In the genomic region with DNA sequence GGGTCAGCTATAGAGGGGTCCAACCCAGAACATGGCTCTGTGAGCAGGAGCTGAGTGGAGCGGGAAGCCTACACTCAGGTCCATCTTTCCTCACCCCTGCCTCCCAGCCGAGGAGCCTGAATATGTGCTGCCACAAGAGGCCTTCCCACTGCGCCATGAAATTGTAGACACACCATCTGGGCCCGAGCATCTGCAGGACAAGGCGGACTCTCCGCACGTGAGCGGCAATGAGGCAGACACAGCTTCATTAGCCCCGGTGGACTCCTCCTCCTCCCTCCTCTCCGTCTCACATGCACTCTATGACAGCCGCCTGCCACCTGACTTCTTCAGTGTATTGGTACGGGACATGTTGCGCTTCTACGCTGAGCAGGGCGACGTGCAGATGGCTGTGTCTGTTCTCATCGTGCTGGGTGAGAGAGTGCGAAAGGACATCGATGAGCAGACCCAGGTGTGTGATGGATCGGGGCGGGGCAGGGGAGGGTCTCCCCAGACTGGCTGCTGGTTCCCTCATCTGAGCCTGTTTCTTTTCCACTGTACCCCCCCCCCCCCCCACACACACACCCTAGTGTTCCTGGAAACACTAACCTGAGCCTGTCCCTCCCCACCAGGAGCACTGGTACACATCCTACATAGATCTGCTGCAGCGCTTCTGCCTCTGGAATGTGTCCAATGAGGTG, we compare ENCODE assay signal across 12 mouse cellular contexts. TPM values are rescaled to one million over a fixed set of nuclear protein-coding genes. Genes with fewer than 3 reads are reported as not detected.
A peak's percentile ranks its signal among the peaks of the same experiment; 100 is the strongest.
DNase-seq lines count a peak whose midpoint lies in the region; ATAC-seq and TF ChIP-seq lines count a peak whose summit lies in the region.
"Had no signal": no experiment of that assay in that cellular context is flagged by ENCODE, and none has a peak within 500 bp of the region (broad histone marks: within the 10 kb centered on the region; RNA-seq: fewer than 3 reads in every experiment).

No protein-coding gene starts in this region.

- no peak overlapping the region for H3K4me3 ChIP-seq in kidney, embryonic 14.5 days (ENCODE audit: low read length)
- H3K4me3 ChIP-seq in G1E (ENCODE audit: low read depth, low read length) = peak overlapping the region; percentile 21; the same call in 1 of the 2 replicates
- H3K4me3 ChIP-seq in embryonic facial prominence, embryonic 13.5 days = peak overlapping the region; percentile 60; the same call in 1 of the 2 replicates
- H3K4me3 ChIP-seq in limb, embryonic 13.5 days = 0 out of 2 replicates have a peak overlapping the region, but pooled peaks have one; percentile 88

- H3K9me3 ChIP-seq in kidney, embryonic 14.5 days (ENCODE audit: control insufficient read depth, low read length) = no peaks in the 10 kb centered on the region
- H3K9me3 ChIP-seq in G1E (replicated peaks) = no peaks in the 10 kb centered on the region
- H3K9me3 ChIP-seq in embryonic facial prominence, embryonic 13.5 days = no peaks in the 10 kb centered on the region
- H3K9me3 ChIP-seq in limb, embryonic 13.5 days = no peaks in the 10 kb centered on the region
- H3K9me3 ChIP-seq: heart, embryonic 13.5 days had no signal

- H3K4me2 ChIP-seq in kidney, embryonic 14.5 days (replicated peaks; ENCODE audit: low read depth, low read length) = peak overlapping the region; percentile 77
- 0 out of 2 replicates have a peak overlapping the region, but pooled peaks have one; percentile 81 for H3K4me2 ChIP-seq in embryonic facial prominence, embryonic 13.5 days
- H3K4me2 ChIP-seq in limb, embryonic 13.5 days (replicated peaks) = peak overlapping the region; percentile 84; the same call in 1 of the 2 replicates

- H3K9ac ChIP-seq in kidney, embryonic 14.5 days (ENCODE audit: low read depth, low read length) = peak overlapping the region; percentile 77; the same call in 1 of the 2 replicates
- H3K9ac ChIP-seq in embryonic facial prominence, embryonic 13.5 days = peak overlapping the region; percentile 81; the same call in 1 of the 2 replicates
- H3K9ac ChIP-seq in limb, embryonic 13.5 days = peak overlapping the region; percentile 31

- WGBS in kidney, embryonic 14.5 days = 94% methylated on average over 22 of the region's 22 CpGs
- WGBS in embryonic facial prominence, embryonic 13.5 days = 87% methylated on average over 22 of the region's 22 CpGs
- WGBS in limb, embryonic 13.5 days = 89% methylated on average over 22 of the region's 22 CpGs

- H3K4me1 ChIP-seq in kidney, embryonic 14.5 days (ENCODE audit: control insufficient read depth, insufficient read depth, low read length) = peaks cover 42% of the 10 kb centered on the region
- H3K4me1 ChIP-seq in G1E (ENCODE audit: insufficient read depth, low read depth, low read length) = peaks cover 84% of the 10 kb centered on the region
- H3K4me1 ChIP-seq in embryonic facial prominence, embryonic 13.5 days = peaks cover 66% of the 10 kb centered on the region
- H3K4me1 ChIP-seq in limb, embryonic 13.5 days = peaks cover 67% of the 10 kb centered on the region

- no peak for TF ChIP-seq CTCF in G1E (IDR thresholded peaks at IDR 0.05; ENCODE audit: low read depth, low read length)

- H3K27ac ChIP-seq in kidney, embryonic 14.5 days (ENCODE audit: low read depth, low read length) = no peak overlapping the region
- no peak overlapping the region for H3K27ac ChIP-seq in embryonic facial prominence, embryonic 13.5 days
- no peak overlapping the region for H3K27ac ChIP-seq in limb, embryonic 13.5 days

- DNase-seq in kidney, postnatal 4 days = no peak
- DNase-seq in G1E (ENCODE audit: low spot score) = no peak
- no peak for DNase-seq in left cerebral cortex, adult 11 months (ENCODE audit: low spot score)
- DNase-seq in urinary bladder, postnatal 25 days (ENCODE audit: low spot score) = no peak
- no peak for DNase-seq in layer of hippocampus, postnatal 25 days (ENCODE audit: extremely low spot score in 1 of 2, low spot score in 1 of 2)
- DNase-seq: cerebellum, postnatal 36 days; kidney, adult 9 months; spleen, adult 18-20 months had no signal

- H3K36me3 ChIP-seq in kidney, embryonic 14.5 days (ENCODE audit: control insufficient read depth, insufficient read depth, low read length) = peaks cover 49% of the 10 kb centered on the region
- H3K36me3 ChIP-seq in G1E (replicated peaks) = peaks cover 81% of the 10 kb centered on the region
- H3K36me3 ChIP-seq in embryonic facial prominence, embryonic 13.5 days = peaks cover 55% of the 10 kb centered on the region
- H3K36me3 ChIP-seq in limb, embryonic 13.5 days = peaks cover 45% of the 10 kb centered on the region

- H3K27me3 ChIP-seq in kidney, embryonic 14.5 days (ENCODE audit: control insufficient read depth, insufficient read depth, low read length) = no peaks in the 10 kb centered on the region
- no peaks in the 10 kb centered on the region for H3K27me3 ChIP-seq in G1E (ENCODE audit: insufficient read depth, low read length)
- H3K27me3 ChIP-seq in embryonic facial prominence, embryonic 13.5 days = no peaks in the 10 kb centered on the region
- 0 out of 2 replicates have a peak, but pooled peaks cover under 1% of the 10 kb centered on the region for H3K27me3 ChIP-seq in limb, embryonic 13.5 days

- no peak for ATAC-seq in kidney, embryonic 14.5 days (ENCODE audit: low FRiP score, low TSS enrichment)
- no peak for ATAC-seq in G1E (ENCODE audit: extremely low read depth, insufficient number of reproducible peaks, low FRiP score, poor library complexity, severe bottlenecking)
- ATAC-seq in embryonic facial prominence, embryonic 13.5 days (ENCODE audit: insufficient number of reproducible peaks, insufficient read depth, low FRiP score, low TSS enrichment, low read depth) = no peak
- no peak for ATAC-seq in limb, embryonic 13.5 days (ENCODE audit: low FRiP score, low read depth)

RNA-seq across cellular contexts. Expression of gene Jmjd8, which starts 1.0 kb away (rescaled TPM):
- 45.7 and 47.0 TPM in 2 replicates for polyA plus RNA-seq in kidney, embryonic 14.5 days (2014; fragmentation: Nextera tagmentation; extraction: Ambion mirVana)
- total RNA-seq in G1E (2014; fragmentation: Nextera tagmentation) (0.90 and 1.9 TPM in 2 replicates), G1E (2017) (1.9 and 2.0 TPM in 2 replicates)
- polyA plus RNA-seq in G1E (2012) = 0.08 and 0.11 TPM in 2 replicates
- polyA plus RNA-seq in embryonic facial prominence, embryonic 13.5 days (2015; fragmentation: Nextera tagmentation; extraction: Ambion mirVana) = 48.3 and 52.8 TPM in 2 replicates
- 57.9 and 60.7 TPM in 2 replicates for polyA plus RNA-seq in limb, embryonic 13.5 days (2015; fragmentation: Nextera tagmentation; extraction: Ambion mirVana)
- total RNA-seq in layer of hippocampus, postnatal 25 days (2021) = 10 to 100 TPM; 59.5 to 62.9 TPM

RNA-seq across cellular contexts. Expression of gene Wdr24, which starts 4.3 kb away (rescaled TPM):
- 21.4 and 32.0 TPM in 2 replicates for polyA plus RNA-seq in kidney, embryonic 14.5 days (2014; fragmentation: Nextera tagmentation; extraction: Ambion mirVana)
- total RNA-seq in G1E (2014; fragmentation: Nextera tagmentation) (13.8 and 13.9 TPM in 2 replicates), G1E (2017) (23.5 and 25.8 TPM in 2 replicates)
- 4.8 and 8.6 TPM in 2 replicates for polyA plus RNA-seq in G1E (2012)
- 26.5 and 30.0 TPM in 2 replicates for polyA plus RNA-seq in embryonic facial prominence, embryonic 13.5 days (2015; fragmentation: Nextera tagmentation; extraction: Ambion mirVana)
- 25.2 and 27.7 TPM in 2 replicates for polyA plus RNA-seq in limb, embryonic 13.5 days (2015; fragmentation: Nextera tagmentation; extraction: Ambion mirVana)
- 10 to 100 TPM; 26.5 to 27.1 TPM for total RNA-seq in layer of hippocampus, postnatal 25 days (2021)

RNA-seq across cellular contexts. Expression of gene Stub1, which starts 5.5 kb away (rescaled TPM):
- polyA plus RNA-seq in kidney, embryonic 14.5 days (2014; fragmentation: Nextera tagmentation; extraction: Ambion mirVana) = 350 and 425 TPM in 2 replicates
- total RNA-seq in G1E (2014; fragmentation: Nextera tagmentation) (29.1 and 30.1 TPM in 2 replicates), G1E (2017) (90.8 and 97.3 TPM in 2 replicates)
- polyA plus RNA-seq in G1E (2012) = 70.9 and 81.7 TPM in 2 replicates
- polyA plus RNA-seq in embryonic facial prominence, embryonic 13.5 days (2015; fragmentation: Nextera tagmentation; extraction: Ambion mirVana) = 319 and 353 TPM in 2 replicates
- 359 and 366 TPM in 2 replicates for polyA plus RNA-seq in limb, embryonic 13.5 days (2015; fragmentation: Nextera tagmentation; extraction: Ambion mirVana)
- total RNA-seq in layer of hippocampus, postnatal 25 days (2021) = 100 to 1,000 TPM; 160 to 164 TPM

RNA-seq across cellular contexts. Expression of gene Rhbdl1, which starts 9.4 kb away (rescaled TPM):
- polyA plus RNA-seq in kidney, embryonic 14.5 days (2014; fragmentation: Nextera tagmentation; extraction: Ambion mirVana) = 2.0 and 2.5 TPM in 2 replicates
- total RNA-seq in G1E (2014; fragmentation: Nextera tagmentation) (4.8 and 5.5 TPM in 2 replicates), G1E (2017) (0.87 and 1.4 TPM in 2 replicates)
- polyA plus RNA-seq in G1E (2012) = 2.7 and 3.1 TPM in 2 replicates
- 1.4 and 2.7 TPM in 2 replicates for polyA plus RNA-seq in embryonic facial prominence, embryonic 13.5 days (2015; fragmentation: Nextera tagmentation; extraction: Ambion mirVana)
- 1.4 and 1.6 TPM in 2 replicates for polyA plus RNA-seq in limb, embryonic 13.5 days (2015; fragmentation: Nextera tagmentation; extraction: Ambion mirVana)
- 10 to 100 TPM; 62.3 to 68.3 TPM for total RNA-seq in layer of hippocampus, postnatal 25 days (2021)

RNA-seq across cellular contexts. Expression of gene Gm20683, which starts 13.9 kb away (rescaled TPM):
- polyA plus RNA-seq in kidney, embryonic 14.5 days (2014; fragmentation: Nextera tagmentation; extraction: Ambion mirVana) = 1.7 and 2.6 TPM in 2 replicates
- total RNA-seq in G1E (2014; fragmentation: Nextera tagmentation) (1.1 and 2.9 TPM in 2 replicates), G1E (2017) (3.0 and 3.1 TPM in 2 replicates)
- 9.7 and 12.4 TPM in 2 replicates for polyA plus RNA-seq in G1E (2012)
- 1.3 and 2.9 TPM in 2 replicates for polyA plus RNA-seq in embryonic facial prominence, embryonic 13.5 days (2015; fragmentation: Nextera tagmentation; extraction: Ambion mirVana)
- polyA plus RNA-seq in limb, embryonic 13.5 days (2015; fragmentation: Nextera tagmentation; extraction: Ambion mirVana) = 1.5 and 1.9 TPM in 2 replicates
- 10 to 100 TPM; 26.0 to 28.5 TPM for total RNA-seq in layer of hippocampus, postnatal 25 days (2021)

Comparison
In these comparisons a context has a peak if more than half of its experiments do, and no peak if none do; other contexts are left out.
1. H3K9ac ChIP-seq: peak in every context shown above with its lines; median percentile 81 in embryonic facial prominence, embryonic 13.5 days; 77 in kidney, embryonic 14.5 days; 31 in limb, embryonic 13.5 days.
2. RNA of gene Jmjd8, which starts 1.0 kb away (polyA plus RNA-seq): 57.9 to 60.7 TPM in limb, embryonic 13.5 days, 48.3 to 52.8 TPM in embryonic facial prominence, embryonic 13.5 days and 45.7 to 47.0 TPM in kidney, embryonic 14.5 days; 0.08 to 0.11 TPM in G1E; every median in the first group is over 10 times any median in the second.
3. Peak in every context shown above with its lines, with median percentiles within 50 percentile points of each other: H3K4me2 ChIP-seq.